Mouse (Mus musculus) bone marrow macrophage, adult 2 months (primary cell): ENCODE results near the gene Cfap54.

Experiments
- CTCF ChIP-seq: IDR thresholded peaks from 2 replicates; pipeline ENCODE4 v1.5.1; 2012; ENCODE audit warnings: low read depth, mild to moderate bottlenecking, low read length, moderate library complexity
- POLR2A ChIP-seq: IDR thresholded peaks from 2 replicates; pipeline ENCODE4 v1.6.1; 2012; ENCODE audit warnings: mild to moderate bottlenecking, low read depth, low read length, borderline replicate concordance

- TF ChIP-seq CTCF (no peak), POLR2A (no peak)
Measured at GRCm38 (mm10) chr10:93041392-93041791, 40.0 kb downstream of the Cfap54 start.
